24 mouse cellular contexts compared by ENCODE assay signal in genomic region chr15:8402591-8402990, GRCm38 (mm10).
"Had no signal": no experiment of that assay in that cellular context is flagged by ENCODE, and none has a peak within 500 bp of the region (broad histone marks: within the 10 kb centered on the region; RNA-seq: fewer than 3 reads in every experiment).

No protein-coding gene starts in this region.

- H3K36me3 ChIP-seq: heart, embryonic 10.5 days; heart, embryonic 12.5 days; hindbrain, embryonic 10.5 days; hindbrain, embryonic 12.5 days; intestine, embryonic 15.5 days; kidney, embryonic 15.5 days; limb, embryonic 10.5 days; limb, embryonic 12.5 days; liver, embryonic 12.5 days had no signal

- H3K27me3 ChIP-seq: heart, embryonic 12.5 days; hindbrain, embryonic 12.5 days; intestine, embryonic 15.5 days; kidney, embryonic 15.5 days; limb, embryonic 12.5 days; liver, embryonic 12.5 days had no signal

- H3K4me2 ChIP-seq: heart, embryonic 12.5 days; hindbrain, embryonic 12.5 days; hindbrain, embryonic 14.5 days; intestine, embryonic 15.5 days; kidney, embryonic 15.5 days; limb, embryonic 12.5 days; liver, embryonic 12.5 days had no signal

- H3K9me3 ChIP-seq: heart, embryonic 10.5 days; heart, embryonic 12.5 days; hindbrain, embryonic 10.5 days; hindbrain, embryonic 12.5 days; intestine, embryonic 15.5 days; kidney, embryonic 15.5 days; limb, embryonic 10.5 days; limb, embryonic 12.5 days; liver, embryonic 12.5 days had no signal

- ATAC-seq: inflammation-experienced regulatory T-cells, adult 6 months; intestine, embryonic 15.5 days; intestine, postnatal 0 days; liver, embryonic 12.5 days had no signal

- H3K4me1 ChIP-seq: hindbrain, embryonic 12.5 days; intestine, embryonic 15.5 days; limb, embryonic 10.5 days; limb, embryonic 12.5 days had no signal

- H3K27ac ChIP-seq: heart, embryonic 10.5 days; hindbrain, embryonic 10.5 days; hindbrain, embryonic 12.5 days; hindbrain, embryonic 14.5 days; intestine, embryonic 15.5 days; kidney, embryonic 15.5 days; kidney, postnatal 0 days; limb, embryonic 10.5 days; limb, embryonic 12.5 days; liver, embryonic 12.5 days had no signal

- H3K4me3 ChIP-seq: heart, embryonic 10.5 days; heart, embryonic 12.5 days; hindbrain, embryonic 10.5 days; hindbrain, embryonic 12.5 days; intestine, embryonic 15.5 days; kidney, embryonic 15.5 days; limb, embryonic 10.5 days; limb, embryonic 12.5 days; liver, embryonic 12.5 days had no signal

- DNase-seq: gastrocnemius, postnatal 14 days; gastrocnemius, postnatal 36 days; heart, adult 18-20 months; heart, postnatal 10 days; heart, postnatal 4 days; kidney, adult 2 months; kidney, adult 9 months; kidney, postnatal 14 days; kidney, postnatal 36 days; layer of hippocampus, adult 9-11 months; layer of hippocampus, postnatal 36 days had no signal

- H3K9ac ChIP-seq: heart, embryonic 12.5 days; hindbrain, embryonic 12.5 days; hindbrain, embryonic 14.5 days; intestine, embryonic 15.5 days; kidney, embryonic 15.5 days; limb, embryonic 12.5 days; liver, embryonic 12.5 days had no signal
